Mouse (Mus musculus) kidney, postnatal 36 days (tissue): Measurements from ENCODE around the gene Dchs2.

Experiments
- DNase-seq, 2 experiments: peaks; one replicate each; pipeline ENCODE4 v3.0.0; 2021 to 2022; ENCODE audit warnings: mixed read lengths in 2 of 2

The Dchs2 gene

DNA sequence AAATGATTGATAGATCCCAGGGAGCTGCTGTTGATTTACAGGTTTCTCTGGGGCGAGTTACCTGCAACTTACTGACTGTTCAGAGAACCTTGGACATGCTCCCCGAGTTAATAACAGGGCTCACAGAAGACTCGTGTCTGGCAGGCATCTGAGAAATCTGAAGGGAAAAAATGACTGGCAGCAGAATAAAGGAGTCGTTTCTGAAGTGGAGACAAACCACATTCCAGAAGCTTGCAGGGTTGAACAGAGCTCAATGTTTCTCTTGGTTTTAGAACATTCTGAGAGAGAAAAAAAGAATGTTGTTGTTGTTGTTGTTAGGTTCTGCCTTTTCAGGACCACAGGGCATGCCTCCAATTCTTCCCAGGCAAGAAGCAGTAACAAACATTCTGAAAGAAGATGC lies 131.7 kb downstream of the Dchs2 start:
- no peak for DNase-seq

DNA sequence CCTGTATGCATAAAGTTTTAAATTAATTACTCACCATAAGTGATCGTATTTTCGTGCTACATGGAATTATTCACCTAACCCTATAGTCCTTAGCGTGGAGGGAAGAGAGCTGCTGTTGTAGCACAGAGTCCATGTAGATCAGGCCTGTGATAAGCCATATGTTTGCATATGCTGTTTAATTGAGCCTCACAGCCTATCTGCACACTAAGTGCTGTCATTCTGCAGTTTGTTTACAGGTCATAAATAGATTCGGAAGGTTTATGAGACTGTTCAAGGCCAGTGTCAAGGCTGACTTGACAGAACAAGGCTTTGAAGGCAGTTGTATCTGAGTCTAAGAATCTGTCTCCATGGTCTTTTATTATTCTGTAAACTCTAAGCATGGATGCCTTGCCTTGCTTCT lies 138.3 kb downstream of the Dchs2 start:
- DNase-seq, result no peak

DNA sequence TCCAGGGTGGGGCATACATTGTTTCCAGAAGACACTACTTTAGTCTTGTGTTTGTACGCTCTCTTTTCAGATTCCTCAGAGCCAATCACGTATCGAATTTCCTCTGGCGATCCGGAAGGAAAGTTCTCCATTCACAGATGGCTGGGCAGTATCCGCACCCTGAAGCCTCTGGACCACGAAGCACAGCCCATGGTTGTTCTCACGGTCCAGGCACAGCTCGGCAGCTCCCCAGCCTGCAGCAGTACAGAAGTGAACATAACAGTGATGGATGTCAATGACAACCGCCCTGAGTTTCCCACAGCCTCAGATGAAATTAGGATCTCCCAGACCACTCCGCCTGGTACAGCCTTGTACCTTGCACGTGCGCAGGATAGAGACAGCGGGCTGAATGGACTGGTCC lies 142.5 kb downstream of the Dchs2 start:
- DNase-seq, result no peak

DNA sequence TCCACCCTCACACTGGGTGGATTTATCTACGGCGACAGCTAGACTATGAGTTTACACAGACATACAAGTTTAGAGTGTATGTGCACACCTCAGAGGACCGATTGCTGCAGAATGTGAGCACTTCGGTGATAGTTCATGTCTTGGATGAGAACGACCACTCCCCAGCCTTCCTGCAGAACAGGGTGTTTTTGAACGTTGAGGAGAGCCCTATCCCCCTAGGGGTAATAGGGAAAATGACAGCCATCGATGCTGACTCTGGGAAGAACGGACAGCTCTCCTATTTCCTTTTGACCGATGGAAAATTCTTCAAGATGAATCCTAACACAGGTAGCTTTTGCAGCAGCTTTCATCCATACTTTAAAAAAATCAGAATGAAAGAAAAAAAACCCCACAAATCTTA lies 143.2 kb downstream of the Dchs2 start:
- DNase-seq, result no peak

DNA sequence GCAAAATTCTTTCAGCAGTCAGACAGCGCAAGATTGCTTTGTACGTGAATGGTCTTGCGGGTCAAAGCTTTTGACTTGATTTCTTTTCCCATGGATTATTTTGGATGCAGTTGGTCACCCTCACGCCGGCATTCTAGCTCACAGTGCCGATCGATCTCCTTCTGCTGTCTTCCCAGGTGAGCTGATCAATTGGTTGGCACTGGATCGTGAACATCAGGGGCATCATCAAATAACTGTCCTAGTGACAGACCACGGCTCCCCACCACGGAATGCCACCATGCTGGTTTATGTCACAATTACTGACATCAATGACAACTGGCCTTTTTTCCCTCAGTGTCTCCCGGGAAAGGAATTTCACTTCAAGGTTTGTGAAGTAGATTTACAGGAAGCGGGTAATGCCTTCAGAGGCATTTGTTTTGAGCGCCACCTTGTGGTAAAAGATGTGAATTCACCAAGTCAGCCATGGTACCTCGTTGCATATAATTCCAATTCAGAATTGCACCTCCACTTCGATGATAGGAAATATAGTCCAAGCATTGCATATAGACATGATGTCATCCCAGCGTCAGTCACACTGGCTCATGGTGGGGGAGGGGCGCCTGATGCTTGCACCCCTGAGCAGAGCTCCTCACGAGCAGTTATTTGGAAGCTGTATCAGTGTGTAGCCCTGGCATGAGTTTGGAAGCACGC lies 146.0 kb downstream of the Dchs2 start:
- DNase-seq, result peak; percentile 55 to 71

DNA sequence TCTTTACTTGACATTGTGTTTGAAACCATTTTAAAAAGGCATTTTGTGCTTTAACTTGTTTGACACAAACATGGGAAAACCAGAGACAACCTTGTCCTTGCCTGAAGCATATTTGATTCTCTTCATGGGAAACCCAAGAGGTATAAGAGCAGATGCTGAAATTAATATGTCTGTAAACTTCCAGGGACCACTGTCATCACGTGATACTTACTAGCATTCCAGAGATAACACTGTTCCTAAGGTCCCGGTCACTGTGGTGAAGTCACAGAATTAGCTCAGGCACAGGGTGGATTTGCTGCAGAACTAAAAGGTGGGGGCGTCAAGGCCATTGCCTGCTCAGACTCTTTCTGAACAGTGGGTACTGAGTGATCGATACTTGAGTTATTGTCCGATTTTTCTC lies 148.0 kb downstream of the Dchs2 start:
- no peak for DNase-seq

DNA sequence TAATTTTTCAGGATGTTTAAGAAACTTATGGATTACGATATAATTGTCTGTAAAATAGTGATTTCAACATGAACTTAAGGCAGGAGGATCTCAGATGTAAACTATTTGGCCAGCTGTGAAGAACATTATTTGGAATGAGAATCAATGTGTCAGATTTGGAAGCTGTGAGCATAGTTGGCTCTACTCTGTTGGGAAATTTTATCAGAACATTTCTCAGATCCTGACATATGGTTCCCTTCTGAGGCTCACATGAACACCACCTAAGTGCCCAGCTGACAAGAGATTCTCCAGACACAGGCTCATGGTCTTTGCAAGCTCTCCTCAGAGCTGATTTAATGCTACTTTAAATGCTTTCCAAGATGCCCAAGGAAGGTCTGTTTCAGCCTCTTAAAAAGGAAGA lies 156.1 kb downstream of the Dchs2 start:
- DNase-seq, result no peak

DNA sequence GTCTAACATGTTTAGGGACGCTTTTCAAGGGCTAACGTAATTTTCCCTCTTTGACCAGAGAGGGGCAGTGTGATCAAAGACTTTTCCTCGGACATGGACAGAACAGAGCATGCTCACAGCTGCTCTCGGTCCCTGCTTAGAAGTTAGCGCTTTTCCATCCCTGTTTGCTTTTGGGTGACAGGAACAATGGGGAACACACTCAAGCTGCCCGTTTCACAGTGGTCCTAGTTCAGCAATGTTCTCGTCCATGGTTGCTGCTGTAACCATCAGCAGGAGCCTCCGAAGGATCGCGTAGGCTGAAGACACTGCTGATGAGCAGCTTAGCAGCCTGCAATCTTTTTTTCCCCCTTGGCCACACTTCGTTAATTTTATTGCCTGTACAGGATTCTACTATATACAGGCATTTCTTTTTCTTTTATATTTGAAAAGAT lies 159.2 kb downstream of the Dchs2 start:
- DNase-seq, result peak; percentile 53 to 57

DNA sequence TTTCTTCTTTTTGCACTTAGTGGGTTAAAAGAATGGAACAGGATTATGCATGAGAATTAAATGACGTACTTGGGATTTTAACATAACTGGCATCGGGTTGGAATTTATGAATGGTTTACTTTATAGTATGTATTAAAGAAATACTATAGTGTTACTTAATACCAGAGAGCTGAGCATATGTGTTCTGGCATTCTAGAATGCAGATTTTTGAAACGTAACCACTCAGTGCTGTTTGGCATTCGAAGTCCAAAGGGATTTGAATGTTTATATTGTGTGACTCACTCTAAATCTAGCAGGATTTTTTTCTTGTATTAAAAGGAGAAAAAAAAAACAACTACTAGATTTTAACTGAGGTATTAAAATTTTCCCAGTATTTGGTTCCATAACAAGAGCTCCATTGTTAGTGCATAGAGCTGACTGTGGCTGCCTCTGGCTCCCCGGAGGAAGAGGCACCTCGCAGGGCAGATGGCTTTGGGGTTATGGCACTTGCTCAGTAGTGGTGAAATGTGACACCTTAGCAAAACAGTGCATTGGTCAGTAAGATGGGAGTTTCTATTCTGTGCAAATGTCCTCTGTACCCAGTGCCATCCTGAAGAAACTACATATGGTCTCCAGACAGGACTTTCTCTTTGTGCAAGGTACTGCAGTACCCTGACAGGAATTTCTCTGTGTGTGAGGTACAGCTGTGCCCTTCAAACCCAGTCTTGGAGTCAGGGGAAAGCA lies 160.5 kb downstream of the Dchs2 start:
- no peak for DNase-seq

DNA sequence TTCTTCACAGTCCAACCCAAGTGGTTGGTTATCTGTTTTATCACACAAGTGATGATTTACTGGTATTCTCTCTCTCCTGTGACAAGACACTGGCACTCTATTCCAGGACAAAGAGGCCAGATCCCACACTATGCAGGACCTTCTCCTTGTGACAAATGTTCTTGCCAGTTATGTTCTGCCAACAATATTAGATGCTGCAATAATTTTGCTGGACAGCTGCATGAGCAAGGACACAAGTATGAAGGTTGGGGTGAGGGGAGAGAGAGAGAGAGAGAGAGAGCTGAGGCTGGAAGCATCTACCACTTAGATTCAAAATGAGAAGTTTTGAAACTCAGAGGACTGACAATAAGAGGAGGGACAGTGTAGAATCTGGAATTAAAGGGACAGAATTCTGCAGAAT lies 162.7 kb downstream of the Dchs2 start:
- no peak for DNase-seq

DNA sequence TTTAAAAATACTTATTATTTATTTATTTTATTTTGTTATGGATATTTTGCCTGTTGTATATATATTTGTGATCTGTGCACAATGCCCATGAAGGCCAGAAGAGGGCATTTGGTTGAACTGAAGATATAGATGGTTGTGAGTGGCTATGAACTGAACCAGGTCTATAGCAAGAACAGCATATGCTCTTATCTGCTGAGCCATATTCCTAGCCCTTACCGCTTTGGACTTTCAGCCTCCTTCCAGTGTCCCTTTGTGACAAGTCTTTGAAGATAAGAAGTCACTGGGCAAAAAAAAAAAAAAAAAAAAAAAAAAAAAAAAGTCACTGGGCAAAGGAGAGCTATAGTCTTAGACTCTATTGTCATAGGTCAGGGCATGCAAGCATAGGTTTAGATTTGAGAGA lies 163.2 kb downstream of the Dchs2 start:
- DNase-seq, result no peak

DNA sequence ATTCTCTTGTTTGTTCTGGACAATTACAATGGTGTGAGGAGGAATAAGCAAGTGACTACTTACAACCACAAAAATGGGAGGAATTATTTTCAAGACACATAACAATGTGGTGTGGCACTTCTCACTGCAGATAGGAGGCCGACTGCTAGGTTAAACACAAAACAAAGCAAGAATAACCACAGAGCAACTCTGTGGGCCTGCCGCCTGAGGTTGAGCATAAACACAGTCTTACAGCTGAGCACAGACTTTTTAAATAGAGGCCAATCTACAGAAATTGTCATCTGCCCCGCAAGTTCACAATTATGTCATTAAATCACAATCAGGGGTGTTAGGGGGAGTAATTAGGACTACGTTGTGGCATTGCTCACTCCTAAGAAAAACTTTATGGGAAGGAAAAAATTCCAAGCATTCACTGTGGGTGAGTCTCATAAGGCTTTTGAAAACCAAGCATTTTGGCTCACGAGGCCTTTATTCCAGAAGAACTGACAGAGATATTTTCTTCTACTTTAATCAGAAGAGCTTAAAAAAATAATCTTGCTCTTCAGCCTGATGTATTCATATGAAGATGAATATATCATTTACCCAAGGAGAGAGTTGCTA lies 172.1 kb downstream of the Dchs2 start:
- DNase-seq, result no peak

DNA sequence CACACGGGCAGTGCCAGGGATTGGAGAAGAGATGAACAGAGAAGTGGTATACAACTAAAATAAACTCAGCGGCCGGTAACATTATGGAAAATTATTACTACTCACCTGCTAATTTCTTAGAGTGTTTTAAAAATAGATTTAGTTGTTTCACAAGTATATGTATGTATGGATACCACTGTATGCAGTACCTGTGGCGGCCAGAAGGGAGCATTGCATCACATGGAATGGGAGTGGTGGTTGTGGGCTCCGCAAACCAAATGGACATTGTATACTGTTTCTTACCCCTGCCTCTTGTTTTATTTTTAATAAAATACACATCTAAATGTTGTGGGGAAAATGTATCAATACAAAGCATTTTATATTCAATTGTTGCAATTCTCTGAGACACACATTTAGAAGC lies 176.1 kb downstream of the Dchs2 start:
- DNase-seq, result peak in 1 of 2 experiments; percentile 18

DNA sequence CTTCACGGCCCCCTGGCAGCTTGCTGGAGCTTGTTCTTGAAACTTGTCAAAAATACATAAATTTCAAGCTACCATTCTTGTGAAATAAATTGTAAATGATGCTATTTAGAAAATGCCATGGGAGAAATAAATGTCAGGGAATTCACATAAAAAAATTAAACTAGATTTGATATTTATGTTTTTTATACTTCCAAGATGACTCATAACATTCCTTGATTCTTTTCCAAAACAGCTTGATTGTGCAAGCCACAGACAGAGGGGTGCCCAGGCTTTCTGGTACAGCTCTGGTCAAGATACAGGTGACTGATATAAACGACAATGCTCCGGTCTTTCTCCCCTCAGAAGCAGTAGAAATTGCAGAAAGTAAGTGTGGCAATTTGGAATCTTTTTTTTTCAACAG lies 218.2 kb downstream of the Dchs2 start:
- no peak for DNase-seq

DNA sequence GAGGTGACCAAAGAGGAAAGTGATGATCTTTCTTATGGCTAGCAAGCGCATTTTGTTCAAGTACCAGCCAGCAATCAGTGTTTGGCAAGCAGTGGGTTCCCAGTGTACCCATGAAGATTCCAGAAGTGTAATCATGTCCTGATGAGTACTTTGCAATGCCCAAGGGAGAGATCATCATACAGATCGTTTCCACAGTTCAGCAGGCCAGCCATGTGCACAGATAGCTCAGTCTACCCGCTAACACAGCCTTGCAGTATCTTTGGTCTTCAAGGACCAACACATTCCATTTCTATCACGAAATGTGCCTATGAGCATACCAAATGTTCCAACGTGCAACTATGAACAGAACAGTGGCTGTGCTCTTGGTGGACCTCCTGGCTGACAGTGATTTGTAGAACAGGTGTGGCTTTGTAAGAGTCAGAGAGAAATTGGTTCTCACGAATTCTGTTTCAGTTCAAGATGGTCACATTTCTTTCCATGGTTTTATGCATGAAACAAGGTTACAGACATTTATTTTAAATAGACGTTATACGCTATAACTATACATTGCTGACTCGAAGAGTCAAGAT lies 240.8 kb downstream of the Dchs2 start:
- no peak for DNase-seq

DNA sequence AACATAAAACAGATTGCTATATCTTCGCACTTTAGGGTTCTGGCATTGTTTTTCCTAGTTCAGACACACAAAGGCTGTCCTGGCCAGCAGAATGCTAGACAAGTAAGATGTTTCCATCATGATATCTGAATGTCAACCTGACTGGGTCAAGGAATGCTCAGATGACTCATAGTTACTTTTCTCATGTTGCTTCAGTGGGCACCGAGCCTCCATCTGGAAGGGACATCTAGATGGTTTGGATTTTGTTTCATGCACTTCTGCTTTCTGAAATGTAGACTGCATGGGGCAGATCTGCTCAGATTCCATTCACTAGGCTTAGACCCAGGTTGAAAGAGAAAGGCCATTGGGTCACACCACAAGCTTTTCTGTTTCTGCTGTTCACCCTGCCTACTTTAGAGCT lies 242.1 kb downstream of the Dchs2 start:
- no peak for DNase-seq

DNA sequence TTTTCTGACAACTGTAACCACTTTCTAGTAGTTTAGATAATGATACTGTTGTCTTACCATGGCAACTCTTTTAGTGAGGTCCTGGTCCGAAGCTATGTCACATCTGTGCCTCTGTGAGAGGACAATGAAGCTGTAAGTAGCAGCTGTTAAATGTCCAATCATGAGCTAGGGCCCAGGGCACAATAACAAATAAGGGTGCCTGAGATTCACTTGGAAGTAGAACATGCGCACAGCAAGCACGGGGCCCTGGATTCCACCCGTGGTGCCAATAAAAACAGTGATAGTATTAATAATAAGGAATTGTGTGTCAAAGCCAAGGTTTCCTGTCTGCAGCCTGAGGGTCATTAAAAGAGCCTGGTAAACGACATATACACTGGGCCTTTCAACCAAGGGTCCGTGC lies 246.6 kb downstream of the Dchs2 start:
- DNase-seq, result peak; percentile 7 to 9

DNA sequence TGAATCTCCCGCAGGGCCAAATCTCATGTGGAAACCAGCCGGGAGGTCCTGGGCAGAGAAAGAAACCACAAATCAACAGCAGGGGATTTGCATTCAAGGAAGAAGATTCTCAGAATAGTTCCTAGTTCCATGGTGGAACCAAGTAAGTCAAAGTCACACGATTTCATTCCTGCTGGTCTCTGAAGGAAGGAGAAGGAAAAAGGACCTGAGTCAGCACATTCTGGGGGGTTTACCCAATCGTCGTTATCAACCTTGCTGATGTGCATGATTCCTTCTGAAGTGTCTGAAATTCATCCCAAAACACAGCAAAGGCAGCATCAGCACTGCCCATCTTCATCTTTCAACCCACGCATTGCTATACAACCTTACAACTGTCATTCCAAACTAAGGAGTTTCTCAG lies 249.1 kb downstream of the Dchs2 start:
- no peak for DNase-seq
